Mouse (Mus musculus) cerebellum, postnatal 36 days (tissue): Measurements from ENCODE around the gene Ccdc162.
"Not testable (repeated sequence)": the region's sequence is repeated elsewhere in the genome, so short reads cannot be mapped to it uniquely, and the experiment has no call there.

Source experiments
- DNase-seq, 2 experiments: peaks; one replicate each; pipeline ENCODE4 v3.0.0; 2021 to 2022; ENCODE audit warnings: mixed read lengths in 2 of 2

The Ccdc162 gene

DNA sequence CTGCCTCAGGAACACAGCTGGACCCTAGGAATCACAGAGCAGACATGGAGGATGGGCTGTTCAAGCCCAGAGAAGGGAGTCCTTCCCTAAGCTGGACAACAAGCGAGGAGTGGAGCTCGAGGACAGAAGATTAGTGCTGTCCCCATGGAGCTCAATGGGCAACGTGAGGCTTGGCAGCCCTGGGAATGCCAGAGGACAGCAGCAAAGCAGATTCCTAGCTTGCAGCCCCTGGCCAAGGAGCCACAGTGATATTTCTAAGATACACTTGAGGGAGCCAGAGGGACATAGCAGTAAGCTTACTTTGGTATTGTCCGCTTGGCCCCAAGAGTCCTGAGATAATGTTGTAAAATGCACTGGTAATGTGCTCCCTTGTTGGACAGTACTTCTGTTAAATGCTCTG, 25.5 kb downstream of the Ccdc162 start:
- no peak for DNase-seq

DNA sequence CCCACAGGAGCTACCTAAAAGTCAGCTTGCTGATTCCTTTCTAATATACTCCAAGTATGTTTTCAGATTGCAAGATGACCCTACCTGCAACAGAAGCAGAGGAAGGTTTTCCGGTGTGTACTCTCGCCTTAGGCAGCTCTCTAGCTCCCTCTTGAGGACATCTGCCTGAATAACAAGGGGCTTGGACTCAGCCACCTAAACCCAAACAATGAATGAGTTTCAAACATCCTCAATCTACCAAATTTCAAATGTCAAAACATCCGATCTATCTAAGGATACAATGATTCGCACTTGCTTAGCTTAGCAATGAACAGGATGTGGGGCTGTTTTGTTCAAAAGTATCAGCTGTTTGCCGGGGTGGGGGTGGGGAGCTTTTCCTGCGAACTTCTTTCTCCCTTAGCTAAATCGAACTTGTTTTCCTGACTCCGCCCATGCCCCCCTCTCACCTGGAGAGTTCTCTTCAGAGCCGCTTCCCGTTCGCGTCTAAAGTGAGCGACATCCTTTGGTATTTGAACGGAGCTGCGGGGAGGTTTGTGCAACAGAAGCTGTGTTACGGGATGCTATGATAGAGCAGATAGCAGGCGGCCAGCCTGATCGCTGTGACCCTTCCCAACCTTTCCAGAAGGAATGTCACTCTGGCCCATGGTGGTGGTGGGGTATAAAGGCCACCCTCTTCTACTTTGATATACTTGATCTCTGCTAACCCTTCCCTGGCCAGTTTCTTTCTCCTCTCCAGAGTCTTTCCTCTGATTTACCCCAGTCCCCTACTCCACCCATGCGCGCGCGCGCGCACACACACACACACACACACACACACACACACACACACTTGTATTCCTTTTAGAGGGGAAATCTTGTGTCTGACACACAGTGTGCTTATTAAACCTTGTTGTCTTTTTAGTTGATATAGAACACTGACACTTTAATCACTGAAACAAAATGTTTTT, 26.2 kb downstream of the Ccdc162 start:
- peak; percentile 67 to 75 for DNase-seq

DNA sequence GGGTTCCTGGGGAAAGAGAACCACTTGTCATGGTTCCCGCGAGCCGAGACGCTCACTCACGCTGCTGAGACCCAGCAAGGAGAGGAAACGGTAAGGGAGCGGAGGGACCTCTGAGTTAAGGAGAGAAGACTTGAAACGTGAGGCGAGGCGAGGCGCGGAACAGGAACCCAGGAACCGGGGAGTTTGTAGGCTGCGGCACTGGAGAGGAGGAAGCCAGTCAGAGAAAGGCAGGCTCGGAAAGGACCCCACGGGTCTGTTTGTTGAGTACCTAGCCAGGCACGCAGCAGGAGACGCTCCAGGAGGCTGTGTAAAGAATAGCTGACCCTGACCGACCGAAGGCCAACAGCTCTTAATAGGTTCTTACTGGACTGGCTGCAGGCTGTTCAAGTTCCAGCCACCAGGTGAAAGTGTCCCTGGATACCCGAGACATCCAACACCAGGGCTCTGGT, 31.9 kb downstream of the Ccdc162 start:
- DNase-seq, result no peak

DNA sequence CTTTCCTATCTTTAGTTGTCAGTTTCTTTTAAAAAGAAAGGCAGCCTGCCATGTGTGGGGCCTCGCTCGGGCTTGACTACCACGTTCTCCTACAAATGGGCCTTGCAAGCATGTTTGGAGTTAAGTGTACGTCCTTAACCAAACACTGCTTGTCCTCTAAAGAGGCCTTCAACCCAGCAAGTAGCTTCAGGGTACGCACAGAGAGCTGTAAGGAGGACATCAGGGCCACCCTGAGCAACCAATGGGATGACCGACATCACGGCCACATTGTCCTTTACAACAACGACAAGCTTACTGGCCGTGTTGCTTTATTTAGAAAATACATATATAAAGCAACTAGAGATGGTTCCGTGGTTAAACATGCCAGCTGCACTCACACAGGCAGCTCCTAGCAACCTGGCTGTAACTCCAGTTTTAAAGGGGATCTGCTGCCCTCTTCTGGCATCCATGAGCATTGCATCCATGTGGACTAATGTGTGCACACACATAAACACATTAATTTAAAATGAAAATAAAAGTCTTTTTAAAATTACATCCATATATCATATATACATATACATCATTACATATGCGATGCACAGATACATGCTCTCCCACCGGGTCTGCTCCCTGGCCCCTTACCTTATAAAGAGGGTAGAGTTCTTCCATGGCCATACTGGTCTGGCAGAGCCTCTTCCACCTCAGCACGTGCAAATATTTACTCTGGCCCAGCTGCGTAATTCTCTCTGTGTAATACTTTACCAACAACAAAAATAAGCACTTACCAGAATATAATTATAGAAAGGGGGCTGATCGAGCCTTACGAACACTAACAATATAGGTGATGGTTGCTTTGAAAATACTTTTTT, 33.7 kb downstream of the Ccdc162 start:
- DNase-seq, result peak; percentile 90 to 95

DNA sequence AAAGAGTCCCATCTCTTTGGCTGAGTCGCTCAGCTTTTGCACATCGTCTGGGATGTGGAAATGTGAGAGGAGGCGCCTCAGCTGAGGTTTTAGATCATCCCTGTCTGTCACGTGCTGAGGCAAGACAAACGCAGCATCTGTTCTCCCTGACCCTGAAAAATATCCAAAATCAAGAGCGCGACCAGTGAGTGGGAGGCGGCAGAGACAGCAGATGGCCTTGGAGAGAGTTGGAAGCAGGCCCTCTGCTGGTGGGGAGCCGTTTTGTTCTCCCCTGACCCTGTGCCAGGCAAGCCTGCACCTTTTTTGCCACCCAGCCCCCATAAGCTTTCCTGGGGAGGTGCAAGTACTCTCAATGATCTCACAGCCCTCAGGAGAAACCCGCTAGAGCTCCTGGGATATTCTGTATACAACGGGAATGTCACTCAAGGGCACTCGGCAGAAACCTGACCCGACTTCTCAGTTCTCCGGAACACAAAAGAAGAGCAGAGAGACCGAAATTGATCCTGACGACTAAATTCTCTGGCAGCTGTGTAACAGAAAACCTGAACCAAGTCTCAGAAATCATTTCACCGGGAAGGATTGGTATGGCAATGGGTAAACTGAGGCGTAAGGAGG, 37.6 kb downstream of the Ccdc162 start:
- DNase-seq, result peak; percentile 93

DNA sequence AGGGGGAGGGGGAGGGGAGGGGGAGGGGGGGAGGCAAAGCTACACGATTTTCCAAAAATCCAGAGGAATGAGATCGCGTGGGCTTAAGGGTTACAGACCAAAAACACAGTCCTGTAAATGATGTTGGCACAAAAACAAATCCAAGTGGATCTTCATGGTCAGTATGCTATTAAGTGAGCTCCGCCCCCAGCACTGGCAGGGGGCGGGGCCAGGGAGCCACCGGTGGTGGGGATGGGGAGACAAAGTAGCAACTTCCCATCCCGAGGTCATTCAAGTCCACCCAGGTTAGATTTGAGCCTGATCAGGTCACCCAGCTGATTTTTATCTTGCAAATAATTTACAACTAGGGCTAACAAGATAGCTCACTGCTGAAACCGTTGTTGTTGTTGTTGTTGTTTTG, 39.0 kb downstream of the Ccdc162 start:
- no peak for DNase-seq

DNA sequence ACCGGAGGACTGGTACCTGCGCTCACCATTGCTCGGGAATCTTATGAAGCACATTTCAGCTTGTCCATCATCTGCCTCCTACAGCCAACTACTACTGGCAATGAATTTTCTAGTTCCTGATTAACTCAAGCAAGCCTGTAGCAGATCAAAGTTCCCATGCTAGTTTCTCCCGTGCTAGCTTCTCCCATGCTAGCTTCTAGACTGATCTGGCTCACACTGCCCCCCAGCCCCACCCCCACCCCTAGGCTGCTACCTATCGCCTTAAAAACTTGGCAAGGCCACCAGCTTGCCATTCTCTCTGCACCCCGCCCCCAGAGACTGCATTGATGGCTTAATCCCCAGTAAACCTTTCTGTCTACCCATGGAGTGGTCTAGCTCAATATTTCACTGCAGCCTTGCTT, 39.8 kb downstream of the Ccdc162 start:
- DNase-seq, result no peak

DNA sequence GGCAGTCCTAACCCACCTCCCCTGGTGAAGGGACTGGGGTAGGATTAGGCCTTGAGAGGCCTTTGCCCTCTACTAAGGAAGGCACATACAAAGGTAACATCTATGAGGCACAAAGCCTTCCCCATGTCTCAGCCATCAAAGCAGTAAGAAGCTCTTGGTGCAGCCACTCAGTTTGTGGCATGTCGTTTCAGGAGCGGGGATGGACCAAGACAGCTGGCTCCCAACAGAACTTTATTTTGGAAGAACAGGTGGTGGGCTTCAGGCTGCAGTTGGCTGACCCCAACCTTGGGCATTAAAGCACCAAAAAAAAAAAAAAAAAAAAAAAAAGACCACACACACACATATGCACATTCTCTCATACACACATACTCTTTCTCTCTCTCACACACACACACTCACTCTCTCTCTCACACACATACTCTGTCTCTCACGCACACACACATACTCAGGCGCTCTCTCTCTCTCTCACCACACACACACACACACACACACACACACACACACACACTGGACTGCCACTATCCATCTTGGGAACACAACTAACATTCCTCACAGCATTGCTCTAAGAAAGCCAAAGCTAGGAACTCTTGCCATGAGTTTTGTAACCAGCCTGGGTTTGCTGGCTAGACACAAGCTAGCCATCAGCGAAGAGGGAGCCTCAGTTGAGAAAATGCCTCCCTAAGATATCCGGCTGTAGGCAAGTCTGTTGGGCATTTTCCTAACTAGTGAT, 40.4 kb downstream of the Ccdc162 start:
- no peak for DNase-seq

DNA sequence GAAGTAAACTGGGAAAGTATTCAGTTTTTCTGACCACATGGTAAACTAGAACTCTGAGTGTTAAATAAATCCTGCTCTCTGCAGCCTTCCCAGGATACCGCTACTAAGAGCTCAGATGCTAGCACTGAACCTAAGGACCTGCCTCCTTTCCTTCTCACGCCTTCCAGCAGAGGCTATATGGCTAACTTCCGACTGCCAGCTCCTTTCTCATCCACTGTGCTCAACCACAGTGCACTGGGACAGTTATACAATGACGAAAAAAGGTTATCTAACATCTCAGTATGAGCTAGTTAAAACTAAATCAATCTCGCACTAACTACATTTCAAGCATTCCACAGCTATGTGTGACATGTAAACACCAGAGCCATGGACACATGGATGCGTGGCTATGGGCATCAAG, 41.2 kb downstream of the Ccdc162 start:
- DNase-seq, result no peak

DNA sequence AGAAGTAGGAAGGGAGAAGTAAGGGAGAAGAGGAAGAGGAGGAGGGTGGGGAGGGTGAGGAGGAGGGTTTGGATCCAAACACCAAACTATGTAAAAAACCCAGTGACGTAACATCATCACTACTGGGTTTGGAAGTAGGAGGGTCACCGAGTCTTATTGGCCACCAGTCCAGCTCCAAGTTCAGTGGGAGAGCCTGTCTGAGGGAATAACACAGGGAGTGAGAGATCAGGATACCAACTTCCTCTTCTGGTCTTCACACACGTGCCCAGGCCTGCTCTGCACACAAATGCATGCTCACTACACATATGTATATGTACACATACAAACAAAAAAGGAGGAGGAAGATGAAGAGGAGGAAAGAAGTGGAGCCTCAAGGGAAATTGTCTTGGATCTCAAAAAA, 42.1 kb downstream of the Ccdc162 start:
- no peak for DNase-seq

DNA sequence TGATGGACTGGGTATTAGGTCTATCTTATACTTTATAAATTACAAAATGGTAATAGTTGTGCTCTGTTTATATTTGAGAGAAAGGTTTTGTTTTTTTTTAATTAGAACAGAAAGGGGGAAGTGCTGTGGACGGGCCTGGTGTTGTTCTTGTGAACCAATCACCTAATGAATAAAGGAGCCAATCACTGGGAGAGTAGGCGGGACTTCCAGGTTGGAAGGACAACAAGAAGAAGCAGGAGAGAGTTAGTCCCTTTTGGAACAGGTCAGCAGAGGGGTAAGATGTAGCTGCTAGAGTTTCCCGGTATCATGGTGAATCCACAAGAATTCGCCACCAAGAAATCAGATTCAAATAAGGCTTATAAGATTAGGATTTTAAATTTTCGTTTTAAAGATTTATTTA, 46.2 kb downstream of the Ccdc162 start:
- no peak for DNase-seq

DNA sequence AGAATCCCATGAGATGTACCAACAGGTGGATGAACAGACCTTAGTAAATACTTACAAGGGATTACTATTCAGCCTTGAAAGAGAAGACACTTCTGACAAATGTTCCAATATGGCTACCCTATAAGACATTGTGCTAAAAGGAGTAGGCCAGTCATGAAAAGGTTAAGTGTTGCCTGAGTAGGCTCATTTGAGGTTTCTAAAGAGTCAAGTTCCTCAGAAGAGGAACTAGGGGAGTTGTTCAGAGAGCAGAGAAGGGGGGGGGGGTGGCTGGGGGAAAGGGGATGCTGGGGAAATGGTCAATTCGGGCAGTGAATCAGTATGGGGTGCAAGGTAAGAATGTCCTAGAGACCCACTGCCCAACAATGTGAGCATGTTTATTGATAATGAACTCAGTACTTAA, 50.9 kb downstream of the Ccdc162 start:
- no peak for DNase-seq

DNA sequence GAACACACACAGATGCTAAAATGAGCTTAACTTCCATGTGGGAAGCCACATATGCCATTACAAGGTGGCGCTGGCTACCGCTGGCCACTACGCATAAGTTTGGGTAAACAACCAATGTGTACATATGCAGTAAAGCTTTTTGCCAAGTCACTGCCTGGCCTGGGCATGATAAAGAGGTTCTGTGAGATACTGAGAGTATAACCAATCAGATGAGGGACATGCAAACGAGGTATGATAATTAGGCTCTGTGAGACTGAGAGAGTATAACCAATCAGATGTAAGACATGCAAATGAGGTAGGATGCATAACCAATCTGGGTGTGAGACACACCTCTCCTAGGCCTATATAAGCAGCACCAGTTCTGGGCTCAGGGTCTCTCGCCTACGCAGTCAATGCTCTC, 56.8 kb downstream of the Ccdc162 start:
- DNase-seq, result not testable (repeated sequence)

DNA sequence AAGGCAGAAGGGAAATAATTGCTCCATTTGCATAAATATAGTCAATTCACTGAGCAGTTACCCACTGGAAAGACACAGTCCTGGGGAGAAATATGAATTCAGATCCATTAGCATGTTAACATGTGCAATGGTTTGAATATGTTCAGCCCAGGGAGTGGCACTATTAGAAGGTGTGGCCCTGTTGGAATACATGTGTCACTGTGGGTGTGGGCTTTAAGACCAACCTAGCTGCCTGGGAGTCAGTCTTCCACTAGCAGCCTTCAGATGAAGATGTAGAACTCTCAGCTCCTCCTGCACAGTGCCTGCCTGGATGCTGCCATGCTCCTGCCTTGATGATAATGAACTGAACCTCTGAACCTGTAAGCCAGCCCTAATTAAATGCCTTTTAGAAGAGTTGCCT, 60.8 kb downstream of the Ccdc162 start:
- not testable (repeated sequence) for DNase-seq

DNA sequence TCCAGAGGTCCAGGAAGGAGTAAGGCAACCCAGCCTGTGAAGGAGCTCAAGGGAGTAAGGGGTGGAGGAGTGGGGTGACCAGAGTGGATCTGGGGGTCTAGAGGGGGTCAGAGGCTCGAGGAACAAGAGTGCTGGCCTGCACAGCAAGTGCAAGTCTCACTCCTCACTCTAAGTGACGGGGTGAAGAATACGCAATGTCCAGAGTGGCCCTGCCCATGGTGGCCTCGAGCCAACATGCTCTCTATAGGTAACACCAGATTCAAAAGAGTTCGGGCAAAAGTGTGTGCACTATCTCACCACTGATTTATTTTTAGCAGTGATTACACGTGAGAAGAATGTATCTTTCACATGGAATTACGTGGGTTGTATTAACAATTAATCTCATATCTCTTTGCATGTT, 63.4 kb downstream of the Ccdc162 start:
- DNase-seq, result no peak

DNA sequence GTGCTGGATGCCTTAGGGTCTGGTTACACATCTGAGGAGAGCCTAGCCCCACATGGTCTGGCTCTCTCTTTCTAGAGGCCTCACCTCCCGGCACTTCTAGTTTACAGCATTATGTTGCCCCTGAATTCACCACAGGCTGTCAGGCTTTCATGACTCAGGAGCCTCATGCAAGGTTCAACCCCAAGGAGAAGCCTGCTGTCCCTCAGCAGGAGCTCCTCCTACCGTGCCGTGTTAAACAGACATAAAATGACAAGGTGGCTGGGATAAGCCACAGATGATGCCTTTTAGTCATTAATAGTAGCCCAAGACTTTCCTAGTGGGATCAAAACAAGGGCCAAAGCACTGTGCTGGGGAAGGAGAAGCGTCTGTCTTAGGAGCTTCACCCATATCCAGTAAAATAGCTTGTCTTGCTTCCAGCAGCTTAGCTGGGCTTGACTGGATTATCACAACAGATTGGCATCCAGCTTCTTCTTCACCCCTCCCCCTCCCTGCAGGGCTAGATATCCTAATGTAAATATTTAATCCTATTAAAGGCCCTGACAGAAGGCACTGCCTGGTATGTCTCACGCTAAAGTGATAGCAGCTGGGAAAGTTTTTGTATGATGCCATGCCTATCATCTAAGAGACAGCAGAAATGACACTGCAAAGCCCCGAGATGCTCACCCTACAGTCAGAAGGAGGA, 64.2 kb downstream of the Ccdc162 start:
- DNase-seq, result no peak

DNA sequence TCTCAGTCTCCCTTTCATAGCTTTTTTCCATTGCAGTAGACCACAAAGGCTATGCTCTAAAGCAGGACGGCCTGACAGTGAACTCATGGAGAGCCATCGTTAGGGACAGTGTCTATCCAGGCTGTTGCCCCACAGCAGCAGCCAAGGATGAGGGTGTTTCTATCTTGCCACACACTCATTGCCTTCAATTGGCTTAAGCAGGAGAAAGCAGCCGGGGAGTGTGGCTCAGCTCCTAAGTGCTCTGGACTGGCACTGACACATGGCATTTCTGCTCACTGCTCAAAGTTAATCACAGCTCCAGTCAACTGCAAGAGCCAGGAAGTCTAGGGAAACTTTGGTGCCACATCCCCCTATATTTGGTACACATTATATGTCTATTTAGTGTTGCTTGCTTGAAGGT, 64.9 kb downstream of the Ccdc162 start:
- no peak for DNase-seq

DNA sequence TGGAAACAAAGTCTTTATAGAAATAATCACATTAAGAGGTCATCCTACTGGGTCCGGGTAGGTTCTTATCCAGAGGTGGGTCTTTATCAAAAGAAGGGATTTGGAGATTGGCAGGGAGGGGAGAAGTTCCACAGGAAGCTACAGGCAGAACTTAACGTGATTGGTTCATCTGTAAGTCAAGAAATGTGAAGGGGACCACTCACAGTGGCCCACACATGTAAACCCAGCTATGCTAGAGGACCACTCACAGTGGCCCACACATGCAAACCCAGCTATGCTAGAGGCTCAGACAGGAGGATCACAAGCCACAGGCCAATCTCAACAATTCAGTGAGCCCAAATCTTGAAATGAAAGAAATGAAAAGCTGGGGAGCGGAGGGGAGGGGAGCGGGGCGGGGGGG, 67.2 kb downstream of the Ccdc162 start:
- no peak for DNase-seq

DNA sequence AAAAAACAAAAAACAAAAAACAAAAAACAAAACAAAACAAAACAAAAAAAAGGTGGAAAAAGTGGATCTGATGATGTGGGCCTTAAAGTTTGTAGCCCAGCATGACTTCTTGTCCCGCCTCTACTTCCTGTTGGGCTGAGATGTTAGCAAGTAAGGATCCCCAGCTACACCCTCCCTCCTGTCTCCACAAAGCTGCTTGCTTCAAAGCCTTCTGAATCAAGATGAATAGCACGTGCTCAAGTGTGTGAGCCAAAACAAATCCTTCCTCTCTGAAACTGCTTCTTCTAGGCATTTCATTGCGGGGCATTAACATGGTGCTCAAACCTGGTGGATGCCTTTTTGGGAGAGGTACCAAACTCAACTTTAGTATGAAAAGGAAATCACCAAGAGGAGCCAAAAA, 77.7 kb downstream of the Ccdc162 start:
- no peak for DNase-seq

DNA sequence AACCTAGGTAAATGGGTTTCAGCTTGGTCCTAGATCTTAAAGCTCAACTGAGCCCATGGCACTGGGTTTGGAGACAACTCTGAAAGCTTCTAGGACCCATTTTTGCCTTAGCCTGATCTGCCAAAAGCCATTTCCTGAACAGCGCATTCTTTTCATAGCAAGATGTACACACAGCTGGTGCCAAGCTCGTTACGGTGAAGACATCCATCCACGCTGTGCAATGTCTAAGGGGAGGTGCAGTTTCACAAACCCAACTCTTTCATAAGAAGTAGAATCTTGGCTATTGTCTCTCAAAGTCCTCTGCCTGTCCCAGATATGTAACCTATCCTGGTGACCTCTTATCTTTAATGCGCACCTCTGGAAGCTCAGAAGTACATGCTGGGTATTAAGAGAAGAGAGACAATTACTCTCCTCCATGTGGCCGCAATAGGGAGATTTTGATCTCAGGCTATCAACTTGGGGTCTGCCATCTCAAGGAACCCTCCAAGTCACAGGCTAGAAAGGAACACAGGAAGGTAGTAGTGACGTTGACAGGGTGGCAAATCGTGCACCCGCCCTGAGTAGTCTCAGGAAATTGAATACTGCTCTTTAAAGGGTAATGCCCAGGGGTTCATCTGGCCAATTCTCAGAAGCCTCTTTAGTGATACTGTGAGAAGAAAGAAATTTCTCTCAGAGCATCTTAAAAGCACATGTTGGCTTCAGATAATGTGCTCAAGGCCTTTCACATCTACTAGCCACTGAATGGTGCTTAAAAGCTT, 81.0 kb downstream of the Ccdc162 start:
- DNase-seq, result no peak

DNA sequence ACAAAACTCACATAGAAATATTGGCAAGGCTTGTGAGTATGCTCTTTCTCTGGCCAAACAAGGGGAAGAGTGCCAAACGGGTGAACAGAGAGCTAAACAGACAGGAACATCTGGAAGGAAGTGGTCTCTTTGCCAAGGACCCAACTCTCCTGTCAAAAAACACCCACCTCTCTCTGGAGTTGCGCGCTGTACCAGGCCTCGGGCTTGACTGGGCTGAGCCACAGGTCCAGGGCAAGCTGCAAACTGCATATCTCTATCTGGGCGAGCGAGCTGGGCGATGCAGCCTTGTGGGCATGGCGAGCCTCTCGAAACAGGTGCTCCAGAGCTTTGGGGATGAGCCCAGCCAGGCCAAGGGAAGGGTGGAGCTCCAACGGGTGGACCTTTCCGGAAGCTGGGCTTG, 82.6 kb downstream of the Ccdc162 start:
- DNase-seq, result no peak
